Comparison of ENCODE assay signal across 23 mouse cellular contexts in genomic region chr13:32442025-32442424, GRCm38 (mm10).
DNase-seq lines count a peak whose midpoint lies in the region; ATAC-seq and TF ChIP-seq lines count a peak whose summit lies in the region.
"Had no signal": no experiment of that assay in that cellular context is flagged by ENCODE, and none has a peak within 500 bp of the region (broad histone marks: within the 10 kb centered on the region; RNA-seq: fewer than 3 reads in every experiment).

No protein-coding gene starts in this region.

- H3K36me3 ChIP-seq in lung, embryonic 15.5 days: no peaks in the 10 kb centered on the region
- no peaks in the 10 kb centered on the region for H3K36me3 ChIP-seq in limb, embryonic 12.5 days
- no peaks in the 10 kb centered on the region for H3K36me3 ChIP-seq in intestine, postnatal 0 days (ENCODE audit: control insufficient read depth, insufficient read depth)
- H3K36me3 ChIP-seq: forebrain, embryonic 10.5 days; heart, embryonic 10.5 days; heart, embryonic 13.5 days; hindbrain, embryonic 12.5 days; hindbrain, embryonic 15.5 days had no signal

- no peaks in the 10 kb centered on the region for H3K4me1 ChIP-seq in lung, embryonic 15.5 days
- no peaks in the 10 kb centered on the region for H3K4me1 ChIP-seq in lung, adult 2 months (ENCODE audit: control insufficient read depth, insufficient read depth, low read length)
- peaks cover 11% of the 10 kb centered on the region for H3K4me1 ChIP-seq in limb, embryonic 12.5 days (replicated peaks)
- H3K4me1 ChIP-seq in intestine, postnatal 0 days (replicated peaks; ENCODE audit: control insufficient read depth, insufficient read depth, low read length): no peaks in the 10 kb centered on the region
- H3K4me1 ChIP-seq: forebrain, embryonic 10.5 days; forebrain, embryonic 13.5 days; heart, embryonic 10.5 days; heart, embryonic 13.5 days; hindbrain, embryonic 12.5 days; hindbrain, embryonic 15.5 days had no signal

- no peak overlapping the region for H3K9ac ChIP-seq in lung, embryonic 15.5 days
- no peak overlapping the region for H3K9ac ChIP-seq in limb, embryonic 12.5 days (replicated peaks)
- no peak overlapping the region for H3K9ac ChIP-seq in intestine, postnatal 0 days (ENCODE audit: low read depth, low read length)
- H3K9ac ChIP-seq: forebrain, embryonic 13.5 days; heart, embryonic 13.5 days; hindbrain, embryonic 12.5 days; hindbrain, embryonic 15.5 days had no signal

- H3K9me3 ChIP-seq in lung, embryonic 15.5 days: no peaks in the 10 kb centered on the region
- no peaks in the 10 kb centered on the region for H3K9me3 ChIP-seq in limb, embryonic 12.5 days
- H3K9me3 ChIP-seq in intestine, postnatal 0 days (ENCODE audit: control insufficient read depth): no peaks in the 10 kb centered on the region
- H3K9me3 ChIP-seq: forebrain, embryonic 10.5 days; forebrain, embryonic 13.5 days; heart, embryonic 10.5 days; heart, embryonic 13.5 days; hindbrain, embryonic 12.5 days; hindbrain, embryonic 15.5 days had no signal

- H3K4me2 ChIP-seq in lung, embryonic 15.5 days: no peak overlapping the region
- H3K4me2 ChIP-seq in limb, embryonic 12.5 days: no peak overlapping the region
- no peak overlapping the region for H3K4me2 ChIP-seq in intestine, postnatal 0 days (replicated peaks; ENCODE audit: low read depth)
- H3K4me2 ChIP-seq: forebrain, embryonic 13.5 days; heart, embryonic 13.5 days; hindbrain, embryonic 12.5 days; hindbrain, embryonic 15.5 days had no signal

- no peak for ATAC-seq in lung, embryonic 15.5 days (ENCODE audit: borderline replicate concordance, extremely low read depth, low FRiP score, low TSS enrichment)
- no peak for ATAC-seq in limb, embryonic 12.5 days (ENCODE audit: insufficient number of reproducible peaks, insufficient read depth, low FRiP score, low TSS enrichment, low read depth)
- no peak for ATAC-seq in intestine, postnatal 0 days
- ATAC-seq: activated CD4-positive, CD25-positive, alpha-beta regulatory T cell, adult 4 months; forebrain, embryonic 13.5 days; forebrain, embryonic 16.5 days had no signal

- 0 out of 2 replicates have a peak overlapping the region, but pooled peaks have one; percentile 10 for H3K27ac ChIP-seq in lung, embryonic 15.5 days
- H3K27ac ChIP-seq in limb, embryonic 12.5 days: peak overlapping the region; percentile 53; the same call in 1 of the 2 replicates
- no peak overlapping the region for H3K27ac ChIP-seq in intestine, postnatal 0 days (ENCODE audit: low read depth, low read length)
- H3K27ac ChIP-seq: forebrain, embryonic 10.5 days; forebrain, embryonic 13.5 days; heart, adult 2 months; heart, embryonic 10.5 days; heart, embryonic 13.5 days; hindbrain, embryonic 12.5 days; hindbrain, embryonic 15.5 days had no signal

- DNase-seq in cerebellum, postnatal 10 days: peak; percentile 8 to 9
- no peak for DNase-seq in cerebellum, adult 9-10 months
- DNase-seq in lung, adult 2 months: no peak
- DNase-seq in right cerebral cortex, adult 18-20 months: no peak
- DNase-seq: adrenal gland, adult 8-10 months; adrenal gland, postnatal 36 days; cerebellum, adult 11 months; cerebellum, adult 2 months; cerebellum, postnatal 14 days; gastrocnemius, postnatal 25 days; heart, adult 2 months; heart, postnatal 14 days had no signal

- 60% methylated on average over 13 of the region's 13 CpGs for WGBS in lung, embryonic 15.5 days
- WGBS in lung, adult 2 months: 70% methylated on average over 13 of the region's 13 CpGs
- 47% methylated on average over 13 of the region's 13 CpGs for WGBS in limb, embryonic 12.5 days
- WGBS in intestine, postnatal 0 days: 92% methylated on average over 13 of the region's 13 CpGs

- H3K27me3 ChIP-seq in lung, embryonic 15.5 days: no peaks in the 10 kb centered on the region
- peaks cover 6% of the 10 kb centered on the region; the same call in 1 of the 2 replicates for H3K27me3 ChIP-seq in limb, embryonic 12.5 days
- no peaks in the 10 kb centered on the region for H3K27me3 ChIP-seq in intestine, postnatal 0 days (replicated peaks; ENCODE audit: control insufficient read depth, insufficient read depth, low read length)
- H3K27me3 ChIP-seq: forebrain, embryonic 13.5 days; heart, embryonic 13.5 days; hindbrain, embryonic 12.5 days; hindbrain, embryonic 15.5 days had no signal

- no peak for TF ChIP-seq POLR2A in lung, adult 2 months (IDR thresholded peaks at IDR 0.05; ENCODE audit: borderline replicate concordance, extremely low read depth, low read depth, low read length)

- no peak overlapping the region for H3K4me3 ChIP-seq in lung, embryonic 15.5 days
- H3K4me3 ChIP-seq in lung, adult 2 months (replicated peaks; ENCODE audit: extremely low read depth, low read depth, low read length): no peak overlapping the region
- no peak overlapping the region for H3K4me3 ChIP-seq in limb, embryonic 12.5 days (replicated peaks)
- no peak overlapping the region for H3K4me3 ChIP-seq in intestine, postnatal 0 days (ENCODE audit: low read depth, low read length)
- H3K4me3 ChIP-seq: forebrain, embryonic 10.5 days; forebrain, embryonic 13.5 days; heart, adult 2 months; heart, embryonic 10.5 days; heart, embryonic 13.5 days; hindbrain, embryonic 12.5 days; hindbrain, embryonic 15.5 days had no signal

- TF ChIP-seq CTCF in lung, adult 2 months (IDR thresholded peaks at IDR 0.05; ENCODE audit: insufficient read depth, low read length): no peak
- TF ChIP-seq CTCF in intestine, postnatal 0 days (IDR thresholded peaks at IDR 0.05; ENCODE audit: low read depth): no peak

Comparison
In these comparisons a context has a peak if more than half of its experiments do, and no peak if none do; other contexts are left out.
1. DNase-seq: peak in cerebellum, postnatal 10 days (2 of 2); none in cerebellum, adult 9-10 months (single experiment), lung, adult 2 months (single experiment) and right cerebral cortex, adult 18-20 months (single experiment).